Mouse (Mus musculus): ENCODE data around the gene Rbm14. TPM values are rescaled to one million over a fixed set of nuclear protein-coding genes. Genes with fewer than 3 reads are reported as not detected.

Gene Rbm14
- polyA plus RNA-seq, 1 experiment from 2014 or later = 88.6 TPM

Other genes starting within 250 kb of the Rbm14 start
- gene Lrfn4, start 196.0 kb downstream of the Rbm14 start, polyA plus RNA-seq (2015; fragmentation: Nextera tagmentation; extraction: Ambion mirVana) = 3.4 and 4.1 TPM in 2 replicates
- gene Rce1, start 186.0 kb downstream of the Rbm14 start, polyA plus RNA-seq (2015; fragmentation: Nextera tagmentation; extraction: Ambion mirVana) = 68.3 and 70.1 TPM in 2 replicates
- gene Gm960, start 113.0 kb downstream of the Rbm14 start, polyA plus RNA-seq (2015; fragmentation: Nextera tagmentation; extraction: Ambion mirVana) = 2.5 and 3.3 TPM in 2 replicates
- 1.0 and 1.4 TPM in 2 replicates for gene Sptbn2, start 100.5 kb downstream of the Rbm14 start, polyA plus RNA-seq (2015; fragmentation: Nextera tagmentation; extraction: Ambion mirVana)
- 57.6 and 58.7 TPM in 2 replicates for gene Rbm4b, start 55.1 kb downstream of the Rbm14 start, polyA plus RNA-seq (2015; fragmentation: Nextera tagmentation; extraction: Ambion mirVana)
- gene Rbm4, start 17.7 kb downstream of the Rbm14 start, polyA plus RNA-seq (2015; fragmentation: Nextera tagmentation; extraction: Ambion mirVana) = 52.2 and 55.1 TPM in 2 replicates
- 25.7 and 30.9 TPM in 2 replicates for gene Gm21992, start within 50 bp of the Rbm14 start, polyA plus RNA-seq (2015; fragmentation: Nextera tagmentation; extraction: Ambion mirVana)
- 53.7 and 60.1 TPM in 2 replicates for gene Ccs, start 27.7 kb upstream of the Rbm14 start, polyA plus RNA-seq (2015; fragmentation: Nextera tagmentation; extraction: Ambion mirVana)
- gene Ccdc87, start 27.7 kb upstream of the Rbm14 start, polyA plus RNA-seq (2015; fragmentation: Nextera tagmentation; extraction: Ambion mirVana) = 0.65 and 0.72 TPM in 2 replicates
- gene Ctsf, start 43.5 kb upstream of the Rbm14 start, polyA plus RNA-seq (2015; fragmentation: Nextera tagmentation; extraction: Ambion mirVana) = 23.5 and 26.6 TPM in 2 replicates
- gene Actn3, start 66.3 kb upstream of the Rbm14 start, polyA plus RNA-seq (2015; fragmentation: Nextera tagmentation; extraction: Ambion mirVana) = 2.1 and 5.0 TPM in 2 replicates
- gene Zdhhc24, start 67.0 kb upstream of the Rbm14 start, polyA plus RNA-seq (2015; fragmentation: Nextera tagmentation; extraction: Ambion mirVana) = 8.3 and 9.4 TPM in 2 replicates
- 4.2 and 4.9 TPM in 2 replicates for gene Bbs1, start 95.0 kb upstream of the Rbm14 start, polyA plus RNA-seq (2015; fragmentation: Nextera tagmentation; extraction: Ambion mirVana)
- 94.6 and 95.1 TPM in 2 replicates for gene Dpp3, start 116.7 kb upstream of the Rbm14 start, polyA plus RNA-seq (2015; fragmentation: Nextera tagmentation; extraction: Ambion mirVana)
- 1.9 and 2.1 TPM in 2 replicates for gene Peli3, start 131.5 kb upstream of the Rbm14 start, polyA plus RNA-seq (2015; fragmentation: Nextera tagmentation; extraction: Ambion mirVana)
- 90.6 and 93.4 TPM in 2 replicates for gene Mrpl11, start 150.5 kb upstream of the Rbm14 start, polyA plus RNA-seq (2015; fragmentation: Nextera tagmentation; extraction: Ambion mirVana)
- gene Npas4, start 178.7 kb upstream of the Rbm14 start, polyA plus RNA-seq (2015; fragmentation: Nextera tagmentation; extraction: Ambion mirVana) = 0.09 TPM in 1 of 2 replicates, not detected in the other
- 2.7 and 3.6 TPM in 2 replicates for gene Slc29a2, start 212.2 kb upstream of the Rbm14 start, polyA plus RNA-seq (2015; fragmentation: Nextera tagmentation; extraction: Ambion mirVana)
- gene B4gat1, start 227.2 kb upstream of the Rbm14 start, polyA plus RNA-seq (2015; fragmentation: Nextera tagmentation; extraction: Ambion mirVana) = 47.6 and 49.4 TPM in 2 replicates
- gene AC124502.3, start 227.3 kb upstream of the Rbm14 start, polyA plus RNA-seq (2015; fragmentation: Nextera tagmentation; extraction: Ambion mirVana) = 2.5 and 3.5 TPM in 2 replicates
- gene Brms1, start 229.7 kb upstream of the Rbm14 start, polyA plus RNA-seq (2015; fragmentation: Nextera tagmentation; extraction: Ambion mirVana) = 41.6 and 45.0 TPM in 2 replicates
- 3.7 and 4.2 TPM in 2 replicates for gene Rin1, start 238.8 kb upstream of the Rbm14 start, polyA plus RNA-seq (2015; fragmentation: Nextera tagmentation; extraction: Ambion mirVana)